Mouse (Mus musculus) myocyte (in vitro differentiated cells): ENCODE data around the gene Map2k5.

Experiments used
- CEBPB ChIP-seq: IDR thresholded peaks from 2 replicates; pipeline ENCODE4 v1.6.1; 2011; ENCODE audit warnings: mild to moderate bottlenecking, moderate library complexity; ENCODE audit not compliant: poor library complexity, insufficient read depth, severe bottlenecking
- MAX ChIP-seq: IDR thresholded peaks from one replicate; pipeline ENCODE4 v1.6.1; 2011; ENCODE audit warnings: low read depth, mild to moderate bottlenecking, control low read depth
- MYOG ChIP-seq, 3 experiments: IDR thresholded peaks; one replicate each; pipeline ENCODE4 v1.6.1; 2011; ENCODE audit warnings: control low read depth in 2 of 3, low read depth in 2 of 3, mild to moderate bottlenecking in 2 of 3; ENCODE audit not compliant: insufficient read length in 2 of 3, control insufficient read depth in 1 of 3, insufficient read depth in 1 of 3
- POLR2A ChIP-seq: IDR thresholded peaks from one replicate; pipeline ENCODE4 v1.6.1; 2011; ENCODE audit warnings: low read depth, mild to moderate bottlenecking, control low read depth, moderate library complexity; ENCODE audit not compliant: insufficient read length
- POLR2AphosphoS2 ChIP-seq: IDR thresholded peaks from one replicate; pipeline ENCODE4 v1.6.1; 2011; ENCODE audit warnings: low read depth, control low read depth; ENCODE audit not compliant: insufficient read length
- SRF ChIP-seq: IDR thresholded peaks from one replicate; pipeline ENCODE4 v1.6.1; 2011; ENCODE audit warnings: low read depth; ENCODE audit not compliant: control insufficient read depth, insufficient read length
- TCF12 ChIP-seq: IDR thresholded peaks from one replicate; pipeline ENCODE4 v1.6.1; 2011; ENCODE audit warnings: mild to moderate bottlenecking, control low read depth; ENCODE audit not compliant: poor library complexity, insufficient read depth, severe bottlenecking
- TCF3 ChIP-seq: IDR thresholded peaks from one replicate; pipeline ENCODE4 v1.6.1; 2011; ENCODE audit warnings: low read depth, control low read depth; ENCODE audit not compliant: insufficient read length
- USF1 ChIP-seq: IDR thresholded peaks from one replicate; pipeline ENCODE4 v1.6.1; 2011; ENCODE audit warnings: low read depth, mild to moderate bottlenecking, control low read depth, moderate library complexity

- no peak for TF ChIP-seq USF1
- no peak for TF ChIP-seq POLR2A
- no peak for TF ChIP-seq SRF
- no peak for TF ChIP-seq MAX
- no peak for TF ChIP-seq TCF12
- no peak for TF ChIP-seq TCF3
- TF ChIP-seq POLR2AphosphoS2: no peak
- no peak for TF ChIP-seq CEBPB
- no peak for TF ChIP-seq MYOG (IDR thresholded peaks at IDR 0.05; ENCODE audit: control insufficient read depth in 1 of 3, insufficient read depth in 1 of 3, insufficient read length in 2 of 3, low read depth in 2 of 3)
Measured at GRCm38 (mm10) chr9:63335816-63336215, 41.9 kb downstream of the Map2k5 start.
